Mouse (Mus musculus): Measurements from ENCODE around the gene Tnnt2. TPM values are rescaled to one million over a fixed set of nuclear protein-coding genes. Genes with fewer than 3 reads are reported as not detected.

Gene Tnnt2
- polyA plus RNA-seq, 1 experiment = not detected

GRCm38 (mm10) chr1:135893377-135893776, 57.2 kb downstream of the Tnnt2 start:
- H3K4me3 ChIP-seq (ENCODE audit: insufficient read depth, low read depth, low read length) = no peak overlapping the region
- no peaks in the 10 kb centered on the region for H3K4me1 ChIP-seq (ENCODE audit: control insufficient read depth, insufficient read depth, insufficient read length, low read length)
- no peak overlapping the region for H3K27ac ChIP-seq (replicated peaks; ENCODE audit: low read depth, low read length)

DNA sequence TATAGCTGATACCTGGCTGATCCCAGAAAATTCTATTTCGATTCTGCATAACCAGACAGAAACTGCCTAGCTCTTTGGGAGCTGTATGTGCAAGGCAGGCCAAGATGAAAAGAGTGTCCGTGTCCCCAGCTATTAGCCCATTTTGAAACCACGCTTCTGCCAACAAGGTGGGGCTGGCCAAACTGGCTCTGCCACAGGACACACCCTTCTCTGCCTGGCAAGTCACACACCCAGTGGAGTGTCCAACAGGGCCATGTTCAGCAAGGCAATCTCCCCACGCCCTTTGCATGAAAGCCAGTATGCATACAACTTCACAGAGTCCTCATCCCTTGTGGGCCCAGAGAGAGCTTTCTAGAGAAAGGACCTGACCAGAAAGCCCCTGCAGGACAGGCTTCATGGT, 59.2 kb downstream of the Tnnt2 start:
- no peaks in the 10 kb centered on the region for H3K4me1 ChIP-seq (ENCODE audit: control insufficient read depth, insufficient read depth, insufficient read length, low read length)
- H3K4me3 ChIP-seq (ENCODE audit: insufficient read depth, low read depth, low read length) = no peak overlapping the region
- H3K27ac ChIP-seq (replicated peaks; ENCODE audit: low read depth, low read length) = no peak overlapping the region

DNA sequence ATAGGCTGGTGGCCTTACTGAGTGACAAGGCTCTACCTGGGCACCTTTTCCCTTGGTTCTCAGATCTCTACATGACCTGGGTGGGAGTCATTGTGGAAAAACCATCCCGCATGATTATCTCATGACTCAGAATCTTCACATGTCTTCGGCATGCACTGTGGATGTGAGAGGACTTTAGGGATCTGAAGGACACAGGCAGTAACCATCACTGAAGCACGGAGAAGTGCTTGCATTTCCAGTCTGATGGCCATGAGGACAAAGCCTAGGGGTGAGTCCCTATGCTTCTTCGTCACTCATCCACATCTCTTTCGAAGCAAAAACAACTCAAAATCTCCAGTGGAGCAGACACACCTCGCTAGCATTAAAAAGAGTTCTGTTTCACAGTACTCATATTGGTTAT, 63.1 kb downstream of the Tnnt2 start:
- no peak overlapping the region for H3K27ac ChIP-seq (replicated peaks; ENCODE audit: low read depth, low read length)
- no peaks in the 10 kb centered on the region for H3K4me1 ChIP-seq (ENCODE audit: control insufficient read depth, insufficient read depth, insufficient read length, low read length)
- H3K4me3 ChIP-seq (ENCODE audit: insufficient read depth, low read depth, low read length) = no peak overlapping the region

DNA sequence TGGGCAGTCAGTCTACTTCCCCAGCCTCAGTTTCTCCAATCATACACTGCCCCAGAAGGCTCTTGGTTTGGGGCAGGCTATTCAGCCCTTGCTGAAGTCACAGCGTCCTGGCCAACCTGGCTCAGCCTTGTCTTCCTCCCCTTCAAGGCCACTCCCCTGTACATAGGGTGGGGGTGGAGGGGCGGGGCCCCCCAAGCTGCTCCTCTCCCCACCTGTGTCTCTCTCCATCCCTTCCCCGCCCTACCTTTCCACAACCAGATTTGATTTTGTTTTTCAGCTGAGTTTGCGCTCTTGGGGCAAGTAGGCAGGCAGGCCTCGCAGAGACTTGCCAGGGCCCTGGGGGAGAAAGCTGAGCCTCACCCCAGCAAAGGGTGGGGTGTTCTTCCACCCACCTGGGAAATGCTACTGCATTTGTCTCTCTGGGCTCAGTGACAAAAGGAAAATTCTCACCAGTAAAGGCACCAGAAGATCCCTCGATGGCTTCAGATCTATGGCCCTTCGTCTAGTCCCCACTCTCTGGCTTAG, 63.9 kb downstream of the Tnnt2 start:
- no peak overlapping the region for H3K4me3 ChIP-seq (ENCODE audit: insufficient read depth, low read depth, low read length)
- H3K4me1 ChIP-seq (ENCODE audit: control insufficient read depth, insufficient read depth, insufficient read length, low read length) = no peaks in the 10 kb centered on the region
- H3K27ac ChIP-seq (replicated peaks; ENCODE audit: low read depth, low read length) = no peak overlapping the region

Other genes starting within 250 kb of the Tnnt2 start
- gene Nav1, start 229.1 kb upstream of the Tnnt2 start, polyA plus RNA-seq (2012; ENCODE audit: insufficient read depth, insufficient read length, missing spikeins) = 5.5 and 7.8 TPM in 2 replicates
- gene Csrp1, start 116.3 kb upstream of the Tnnt2 start, polyA plus RNA-seq (2012; ENCODE audit: insufficient read depth, insufficient read length, missing spikeins) = 33.7 and 37.2 TPM in 2 replicates
- gene Phlda3, start 70.2 kb upstream of the Tnnt2 start, polyA plus RNA-seq (2012; ENCODE audit: insufficient read depth, insufficient read length, missing spikeins) = 498 and 651 TPM in 2 replicates
- gene Tnni1, start 56.9 kb upstream of the Tnnt2 start, polyA plus RNA-seq (2012; ENCODE audit: insufficient read depth, insufficient read length, missing spikeins) = 13.6 and 19.7 TPM in 2 replicates
- gene Lad1, start 17.8 kb upstream of the Tnnt2 start, polyA plus RNA-seq (2012; ENCODE audit: insufficient read depth, insufficient read length, missing spikeins) = not detected in 2 replicates
- not detected in 2 replicates for gene Pkp1, start 82.9 kb downstream of the Tnnt2 start, polyA plus RNA-seq (2012; ENCODE audit: insufficient read depth, insufficient read length, missing spikeins)
- gene Igfn1, start 170.0 kb downstream of the Tnnt2 start, polyA plus RNA-seq (2012; ENCODE audit: insufficient read depth, insufficient read length, missing spikeins) = not detected in 2 replicates
- 20.0 and 26.3 TPM in 2 replicates for gene Tmem9, start 171.8 kb downstream of the Tnnt2 start, polyA plus RNA-seq (2012; ENCODE audit: insufficient read depth, insufficient read length, missing spikeins)
- not detected in 2 replicates for gene Ascl5, start 214.4 kb downstream of the Tnnt2 start, polyA plus RNA-seq (2012; ENCODE audit: insufficient read depth, insufficient read length, missing spikeins)
- 3.4 and 11.1 TPM in 2 replicates for gene Cacna1s, start 216.4 kb downstream of the Tnnt2 start, polyA plus RNA-seq (2012; ENCODE audit: insufficient read depth, insufficient read length, missing spikeins)